Mouse (Mus musculus): Measurements from ENCODE around the gene Smpd4. TPM values are rescaled to one million over a fixed set of nuclear protein-coding genes. Genes with fewer than 3 reads are reported as not detected.

The Smpd4 gene
- total RNA-seq (2023), result 10 to 100 TPM; 52.6 to 55.9 TPM

DNA sequence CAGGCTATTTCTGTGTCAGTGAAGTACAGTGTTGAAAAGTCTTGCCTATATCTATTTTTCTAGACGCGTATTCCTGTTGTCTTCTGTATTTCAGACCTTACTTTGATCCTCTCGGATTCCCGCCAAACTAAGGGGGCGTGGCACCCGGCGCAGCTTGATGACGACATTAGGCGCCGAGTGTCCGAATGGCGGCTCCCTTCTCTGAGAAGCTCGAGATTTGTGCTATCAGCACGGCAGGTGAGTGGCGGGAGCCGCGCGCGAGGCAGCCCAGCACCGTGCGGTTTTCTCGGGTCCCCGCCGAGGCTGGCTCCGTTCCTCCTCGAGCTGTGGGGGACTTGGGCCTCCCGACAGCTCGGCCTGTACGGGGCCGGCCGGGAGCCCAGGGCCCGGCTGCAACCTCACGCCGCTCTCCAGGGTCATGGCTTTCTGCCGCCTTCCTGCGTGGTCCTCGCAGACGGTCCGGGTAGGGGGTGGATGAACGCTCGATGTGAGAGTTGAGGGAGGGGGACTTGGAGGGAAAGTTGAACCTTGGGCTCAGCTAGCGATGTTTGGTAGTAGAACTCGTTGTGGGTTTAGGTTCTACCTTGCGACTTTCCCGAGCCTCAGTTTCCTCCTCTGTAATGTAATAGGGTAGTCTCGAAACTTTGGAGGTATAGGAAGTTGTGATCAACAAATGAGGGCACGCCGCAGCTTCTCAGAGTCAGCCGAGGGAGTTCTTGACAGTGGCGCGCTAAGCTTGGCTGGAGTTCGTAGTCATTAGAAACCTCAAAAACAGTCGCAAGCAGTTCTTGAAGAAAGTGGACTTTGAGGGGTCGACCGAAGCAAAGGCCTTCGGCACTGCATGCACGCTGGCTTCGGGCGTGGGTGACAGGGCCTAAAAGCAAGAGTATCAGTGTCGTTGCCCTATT lies at the start of gene Smpd4:
Gene Smpd4, plus strand, starts transcription at position 157 of the 908 bp plus-strand sequence.

DNA sequence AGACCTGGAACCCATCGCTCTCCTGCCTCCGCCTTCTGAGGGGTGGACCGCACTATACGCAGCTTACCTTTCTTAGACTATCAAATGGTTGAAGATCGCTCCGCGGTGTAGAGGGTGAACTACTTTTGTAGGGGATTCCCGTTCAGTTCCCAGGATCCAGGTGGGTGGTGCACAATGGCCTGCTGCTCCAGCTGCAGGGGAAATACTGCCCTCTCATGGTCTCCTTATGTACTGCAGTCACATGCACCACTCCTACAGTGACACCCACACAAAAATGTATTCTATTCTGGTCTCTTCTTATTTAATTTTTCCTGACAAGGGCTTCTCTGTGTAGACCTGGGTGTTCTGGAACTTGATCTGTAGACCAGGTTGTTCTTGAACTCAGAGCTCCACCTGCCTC lies 36.1 kb upstream of the Smpd4 start, which contains the start of gene Slc7a4:
Gene Slc7a4, minus strand, starts transcription at position 151 of the 400 bp plus-strand sequence.

DNA sequence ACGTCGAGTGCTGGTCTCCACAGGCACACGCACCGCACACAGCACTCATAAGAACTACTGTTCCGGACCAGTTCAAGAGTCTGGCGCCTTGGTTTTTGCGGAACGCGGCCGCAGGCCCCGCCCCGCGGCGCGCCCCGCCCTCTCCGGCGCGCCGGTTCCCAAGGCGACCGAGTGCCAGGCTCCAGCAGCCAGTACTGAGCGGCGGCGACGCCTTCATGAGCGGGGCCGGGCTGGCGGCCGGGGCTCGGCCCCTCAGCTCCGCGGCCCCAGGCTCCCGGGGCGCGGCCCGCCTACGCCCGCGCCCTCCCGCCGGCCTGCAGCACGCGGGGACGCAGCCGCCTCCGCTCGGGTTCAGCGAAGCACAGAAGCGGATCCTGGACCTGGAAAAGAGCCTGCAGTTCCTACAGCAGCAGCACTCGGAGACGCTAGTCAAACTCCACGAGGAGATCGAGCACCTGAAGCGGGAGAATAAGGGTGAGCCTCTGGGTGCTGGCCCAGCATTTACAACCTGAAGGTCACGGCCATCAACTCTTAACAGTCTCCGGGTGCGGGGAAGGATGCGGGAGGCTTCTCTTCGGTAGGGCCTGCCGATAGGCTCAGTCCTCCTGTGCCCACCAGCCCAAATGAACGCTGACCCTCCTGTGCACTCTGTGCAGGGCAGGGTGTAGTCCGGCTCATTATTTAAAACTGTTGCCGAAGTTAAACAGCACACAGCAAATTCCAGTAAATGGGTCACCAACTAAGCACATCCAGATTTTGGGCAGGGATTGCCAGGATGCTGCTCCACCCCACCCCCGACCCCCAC lies 27.4 kb downstream of the Smpd4 start, which contains the start of gene Ccdc74a:
Gene Ccdc74a, plus strand, starts transcription at position 161 of the 805 bp plus-strand sequence.

Other genes with a start within 250 kb of the Smpd4 start
- 10 to 100 TPM; 18.6 to 23.2 TPM for gene Snap29, start 213.4 kb upstream of the Smpd4 start, total RNA-seq (2023)
- gene Pi4ka, start 213.0 kb upstream of the Smpd4 start, total RNA-seq (2023), result 100 to 1,000 TPM; 120 to 132 TPM
- 10 to 100 TPM; 51.8 to 59.1 TPM for gene Crkl, start 167.4 kb upstream of the Smpd4 start, total RNA-seq (2023)
- gene Aifm3, start 129.7 kb upstream of the Smpd4 start, total RNA-seq (2023), result not detected
- 10 to 100 TPM; 79.2 to 84.3 TPM for gene Lztr1, start 110.7 kb upstream of the Smpd4 start, total RNA-seq (2023)
- gene Thap7, start 88.2 kb upstream of the Smpd4 start, total RNA-seq (2023), result 10 to 100 TPM; 36.6 to 37.3 TPM
- not detected for gene Lrrc74b, start 58.1 kb upstream of the Smpd4 start, total RNA-seq (2023)
- not detected for gene P2rx6, start 57.5 kb upstream of the Smpd4 start, total RNA-seq (2023)
- gene Slc7a4, start 36.1 kb upstream of the Smpd4 start, total RNA-seq (2023), result under 1 TPM in 1 of 2 experiments, not detected in 1; 0.77 TPM
- 1 to 10 TPM in 1 of 2 experiments, not detected in 1; 1.3 TPM for gene Ccdc74a, start 27.1 kb downstream of the Smpd4 start, total RNA-seq (2023)
- 100 to 1,000 TPM; 145 to 163 TPM for gene Med15, start 113.5 kb downstream of the Smpd4 start, total RNA-seq (2023)
- 10 to 100 TPM; 19.5 to 22.0 TPM for gene Klhl22, start 140.3 kb downstream of the Smpd4 start, total RNA-seq (2023)
- 1 to 10 TPM in 1 of 2 experiments, not detected in 1; 1.1 TPM for gene Scarf2, start 177.9 kb downstream of the Smpd4 start, total RNA-seq (2023)
- gene B830017H08Rik, start 213.8 kb downstream of the Smpd4 start, total RNA-seq (2023), result not detected
- gene Car15, start 219.0 kb downstream of the Smpd4 start, total RNA-seq (2023), result 10 to 100 TPM; 19.0 to 21.9 TPM

Data from T-cell, adult 66 days (primary cell).